Mouse (Mus musculus) thymus, postnatal 25 days (tissue): ENCODE results near the gene Usp30.

Source experiments
- DNase-seq: peaks from one replicate; pipeline ENCODE4 v3.0.0; 2022

Usp30 gene

DNA sequence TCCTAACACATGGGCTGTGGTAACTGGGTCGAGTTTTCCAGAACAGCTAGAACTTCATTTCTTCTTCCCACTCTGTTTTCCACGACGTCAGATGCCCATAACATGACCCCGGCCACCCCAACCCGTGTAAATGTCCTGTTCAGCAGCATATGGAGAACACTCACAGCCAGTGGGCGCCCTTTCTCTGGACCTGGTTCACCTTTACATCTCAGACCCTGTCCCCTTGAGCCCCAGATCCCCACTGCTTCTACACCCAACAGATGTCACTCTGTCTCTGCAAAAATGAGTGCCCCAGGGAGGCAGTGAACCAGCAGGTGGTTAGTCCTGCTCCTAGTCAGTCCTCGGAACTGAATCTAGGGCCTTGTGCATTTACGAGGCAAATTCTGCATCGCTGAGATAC, 2.7 kb downstream of the Usp30 start:
- DNase-seq = no peak

DNA sequence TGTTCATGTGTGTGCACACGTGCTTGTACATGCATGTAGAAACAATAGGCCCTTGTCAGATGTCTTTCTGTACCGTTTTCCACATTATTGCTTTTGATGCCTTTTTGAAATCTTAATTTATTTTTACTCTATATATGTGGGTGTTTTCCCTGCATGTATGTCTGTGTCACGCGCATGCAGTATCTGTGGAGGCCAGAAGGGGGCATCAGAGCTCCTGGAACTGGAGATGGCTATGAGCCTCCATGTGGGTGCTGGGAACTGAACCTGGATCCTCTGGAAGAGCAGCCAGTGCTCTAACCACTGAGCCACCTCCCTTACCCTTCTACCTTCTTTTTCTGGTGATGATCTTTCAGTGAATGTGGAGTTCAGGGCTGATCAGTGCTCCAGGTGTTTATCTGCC, 5.6 kb downstream of the Usp30 start:
- no peak for DNase-seq

DNA sequence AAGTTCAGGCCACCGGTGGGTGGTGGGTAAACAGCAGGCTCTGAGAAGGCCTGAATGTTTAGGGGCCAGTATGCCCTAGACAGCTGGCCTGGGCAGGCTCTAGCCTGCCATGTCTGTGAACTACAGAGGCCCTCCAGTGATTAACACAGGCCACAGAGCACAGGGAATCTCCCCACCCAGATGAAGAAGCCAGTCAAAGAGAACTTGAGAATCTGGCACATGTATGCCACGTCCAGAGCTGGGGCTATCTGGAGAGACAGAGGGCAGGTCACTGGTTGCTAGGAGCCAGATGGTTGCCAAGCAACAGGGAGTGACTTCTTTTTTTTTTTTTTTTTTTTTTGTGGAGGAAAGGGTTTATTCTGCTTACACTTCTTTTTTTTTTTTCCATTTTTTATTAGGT, 7.0 kb downstream of the Usp30 start:
- DNase-seq = no peak

DNA sequence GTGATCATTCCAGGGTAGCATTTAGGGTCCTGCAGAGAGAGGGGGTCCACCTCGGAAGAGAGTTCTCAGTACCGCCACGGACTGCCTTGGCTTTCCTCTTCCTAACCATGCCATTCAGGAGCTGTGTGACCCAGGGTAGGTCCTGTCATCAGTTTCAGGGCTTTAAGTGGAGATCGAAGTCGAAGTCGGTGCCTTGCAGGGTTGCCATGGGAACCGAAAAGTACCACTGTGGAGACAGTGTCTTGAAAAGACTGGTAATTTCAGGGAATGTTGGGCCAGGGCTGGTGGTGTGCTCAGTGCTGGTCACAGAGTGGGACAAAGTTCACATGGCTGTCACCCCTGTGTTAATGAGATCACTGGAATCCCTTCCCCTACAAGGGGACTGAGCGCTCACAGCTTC, 11.7 kb downstream of the Usp30 start:
- no peak for DNase-seq

DNA sequence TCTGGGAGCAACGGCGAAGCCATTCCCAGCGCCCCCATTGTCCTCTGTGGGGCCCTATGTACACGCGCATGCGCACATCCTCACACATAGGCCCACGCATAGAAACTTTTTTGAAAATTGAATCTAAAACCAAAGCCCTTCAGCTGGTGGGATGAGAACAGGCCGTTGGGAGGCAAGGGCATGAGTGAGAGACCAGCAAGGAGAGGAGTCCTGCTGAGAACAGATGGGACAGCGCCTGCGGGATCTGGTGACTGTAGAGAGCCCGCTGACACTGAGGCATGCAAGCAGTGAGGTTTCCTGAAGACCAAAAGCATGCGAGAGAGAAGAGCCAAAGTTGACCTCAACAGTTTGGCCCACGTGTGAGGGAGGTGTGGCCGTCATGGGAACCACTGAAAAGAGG, 20.2 kb downstream of the Usp30 start:
- DNase-seq = no peak

DNA sequence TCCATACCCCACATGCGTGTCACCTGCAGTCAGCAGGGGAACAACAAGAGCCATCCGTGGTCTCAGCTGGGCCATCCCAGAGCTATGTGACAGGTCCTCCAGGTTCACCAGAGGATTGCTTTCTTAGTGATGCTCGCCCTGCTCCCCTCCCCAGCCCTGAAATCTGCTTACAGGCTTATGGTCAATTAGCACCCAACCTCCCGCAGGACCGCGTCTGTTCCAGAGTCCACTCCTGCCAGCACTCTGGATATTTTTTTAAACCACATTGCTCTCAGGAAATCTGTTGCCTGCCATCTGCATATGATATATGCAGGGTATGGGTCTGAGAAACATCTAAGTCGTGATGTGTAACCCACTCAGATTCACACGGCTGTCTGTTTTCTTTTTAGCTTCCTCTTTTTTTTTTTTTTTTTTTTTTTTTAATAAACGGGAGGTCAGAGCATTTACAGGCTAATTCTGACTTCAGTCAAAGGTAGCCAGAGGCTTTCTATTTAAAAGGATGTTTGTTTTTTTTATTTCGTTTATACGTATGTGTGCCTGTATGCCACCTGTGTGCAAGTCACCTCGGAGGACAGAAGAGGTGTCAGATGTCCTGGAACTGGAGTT, 22.7 kb downstream of the Usp30 start:
- DNase-seq = no peak

DNA sequence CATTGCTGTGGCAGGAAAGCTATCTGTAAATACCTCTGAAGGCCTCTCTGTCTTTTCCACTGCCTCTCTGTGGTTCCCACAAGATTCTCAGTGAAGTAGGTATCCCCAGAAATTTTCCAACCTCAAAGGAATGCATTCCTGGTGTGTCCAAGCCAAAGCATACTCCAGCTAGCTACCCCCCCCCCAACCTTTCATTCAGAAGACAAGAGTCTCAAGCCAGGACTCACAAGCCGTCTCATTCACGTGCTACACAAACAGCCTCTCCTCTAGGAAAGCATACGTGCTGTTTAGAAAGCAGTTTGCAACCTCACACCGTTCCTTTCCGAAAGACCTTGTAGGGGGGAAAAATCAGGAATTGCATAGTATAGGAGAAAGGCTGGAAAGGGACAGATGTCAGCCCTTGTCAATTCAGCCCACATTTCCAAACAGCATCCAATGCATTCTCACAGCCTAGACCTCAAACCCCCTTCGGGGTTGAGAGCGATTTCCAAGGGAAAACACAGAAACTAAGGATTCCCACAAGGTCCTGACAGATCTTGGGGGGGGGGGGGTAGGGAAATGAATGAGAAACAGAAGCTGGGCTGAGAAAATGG, 25.3 kb downstream of the Usp30 start:
- DNase-seq = no peak

DNA sequence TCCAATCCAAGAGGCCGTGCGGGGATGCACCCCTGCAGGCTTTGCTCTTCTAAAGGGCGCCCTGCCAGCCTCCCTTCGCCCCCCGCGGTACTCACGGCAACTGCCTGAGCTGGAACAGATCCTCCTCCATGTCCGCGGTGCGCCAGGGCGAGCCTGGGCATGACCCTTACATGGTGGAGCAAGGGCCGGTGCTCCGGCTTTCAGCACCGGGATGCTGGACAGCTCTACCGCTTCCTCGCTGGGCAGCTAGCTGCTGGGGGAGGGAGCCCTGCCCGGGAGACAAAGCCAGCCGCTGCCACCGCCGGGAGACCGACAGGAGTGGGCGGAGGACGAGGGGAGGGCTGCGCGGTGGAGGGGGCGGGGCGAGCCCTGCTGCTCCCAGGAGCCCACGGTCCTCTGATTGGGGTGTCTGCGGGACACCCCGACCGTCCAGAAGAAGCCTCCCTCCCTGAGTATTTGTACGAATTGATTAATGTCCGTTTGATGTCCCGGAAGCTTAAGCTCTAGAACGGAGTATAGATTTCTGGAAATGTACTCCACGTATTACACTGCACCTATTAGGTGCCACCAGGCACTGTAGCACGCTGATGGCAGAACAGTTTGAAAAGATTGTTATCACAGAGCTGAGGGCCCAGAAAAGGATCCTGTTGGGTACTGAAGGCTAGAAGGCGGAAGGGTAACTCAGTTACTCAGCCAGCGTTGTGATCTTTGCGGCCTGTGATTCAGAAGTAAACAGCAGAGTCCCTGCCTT, 26.0 kb downstream of the Usp30 start, which contains the start of gene Svop:
Gene Svop, minus strand, starts transcription at position 514 of the 751 bp plus-strand sequence.
- peak; percentile 42 for DNase-seq

DNA sequence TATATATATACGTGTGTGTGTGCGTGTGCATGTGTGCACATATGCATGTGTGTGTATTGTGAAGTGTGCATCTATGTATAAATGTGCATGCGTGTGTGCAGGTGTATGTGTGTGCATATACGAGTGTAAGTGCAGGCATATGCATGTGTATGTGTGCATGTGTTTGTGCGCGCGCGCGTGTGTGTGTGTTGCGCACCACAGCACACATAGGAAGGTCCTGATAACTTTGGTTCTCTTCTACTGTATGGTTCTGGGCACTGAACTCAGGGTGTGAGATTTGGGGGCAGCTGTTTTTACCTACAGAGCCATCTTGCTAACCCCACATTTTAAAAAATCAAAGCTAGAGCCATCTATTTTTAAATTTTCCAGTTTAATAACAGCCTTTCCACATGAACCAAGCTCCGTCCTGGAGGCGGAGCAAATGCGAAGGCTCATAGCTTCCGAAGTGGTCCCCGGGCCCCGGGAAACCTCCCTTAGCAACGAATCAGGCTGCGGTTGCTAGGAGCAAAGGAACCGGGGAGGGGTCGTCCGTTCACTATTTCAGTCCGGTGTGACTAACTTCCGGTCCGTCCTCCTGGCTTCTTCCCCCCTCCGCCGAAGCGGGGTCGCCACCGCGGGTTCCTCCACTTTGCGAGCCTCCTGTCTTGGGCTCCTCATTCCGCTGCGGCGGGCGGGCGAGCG, 34.6 kb downstream of the Usp30 start:
- peak; percentile 95 for DNase-seq

DNA sequence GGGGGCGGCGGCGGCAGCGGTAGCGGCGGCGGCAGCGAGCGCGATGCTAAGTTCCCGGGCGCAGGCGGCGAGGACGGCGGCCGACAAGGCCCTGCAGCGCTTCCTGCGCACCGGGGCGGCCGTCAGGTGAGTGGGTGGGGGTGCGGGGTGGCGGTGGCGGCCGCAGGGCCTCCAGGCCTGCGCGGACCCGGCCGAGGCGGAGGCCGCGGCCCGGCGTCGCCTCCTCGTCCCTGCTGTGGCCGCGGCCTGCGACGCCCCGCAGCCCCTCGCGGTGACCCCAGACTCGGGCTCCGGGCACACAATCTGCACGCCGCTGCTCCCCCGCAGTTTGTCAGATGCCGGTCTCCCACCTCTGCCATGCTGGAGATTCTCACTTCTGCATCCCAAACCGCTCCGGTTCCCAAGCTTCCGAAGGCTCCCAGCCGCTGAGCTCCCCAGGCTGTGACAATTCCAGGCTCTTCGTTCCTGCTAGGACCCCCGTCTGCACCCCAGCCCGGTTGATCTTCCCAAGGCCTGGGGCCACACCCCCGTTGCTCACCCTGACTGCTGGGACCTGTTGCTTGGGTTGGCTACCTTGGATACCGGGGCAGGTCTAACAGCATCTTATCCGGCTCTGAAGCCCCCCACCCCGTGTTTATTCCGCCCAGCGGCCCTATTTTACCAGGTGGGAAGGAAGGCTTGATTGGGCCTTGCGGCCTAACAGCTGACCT, 35.3 kb downstream of the Usp30 start:
- DNase-seq = no peak

DNA sequence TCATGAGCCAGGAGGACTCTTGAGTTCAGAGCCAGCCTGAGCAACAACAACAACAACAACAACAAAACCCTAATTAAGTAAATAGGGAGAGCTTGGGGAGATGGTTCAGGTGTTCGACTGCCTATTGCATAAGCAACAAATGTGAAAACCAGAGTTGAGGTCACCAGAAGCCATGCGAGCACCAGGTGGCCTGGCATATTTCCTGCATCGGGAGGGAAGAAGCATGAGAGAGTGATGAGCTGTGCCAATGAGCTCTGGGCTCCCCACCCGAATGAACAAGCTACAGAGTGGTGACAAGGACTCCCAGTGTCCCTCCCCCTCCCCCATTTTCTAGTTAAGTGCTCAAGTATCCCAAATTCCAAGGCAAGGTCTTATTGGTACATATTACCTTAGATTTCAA, 36.6 kb downstream of the Usp30 start:
- DNase-seq = no peak

DNA sequence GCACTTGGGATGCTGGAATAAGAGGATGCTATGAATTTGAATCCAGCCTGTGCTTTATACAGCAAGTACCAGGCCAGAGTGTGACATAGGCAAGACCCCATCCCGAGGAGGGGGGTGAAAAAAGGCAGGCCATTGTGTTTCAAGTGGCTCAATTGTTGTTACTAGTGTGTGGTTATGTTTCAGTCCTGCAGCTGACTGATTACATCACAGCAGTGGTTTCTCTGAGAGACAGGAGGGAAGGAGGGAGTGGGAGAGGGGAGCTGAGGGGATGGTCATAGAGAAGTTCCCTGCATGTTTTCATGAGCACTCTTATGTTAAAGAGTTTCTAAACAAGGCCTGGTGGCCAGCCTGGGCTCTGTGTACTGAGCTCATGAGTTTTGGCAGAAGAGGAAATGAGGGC, 37.5 kb downstream of the Usp30 start:
- DNase-seq = no peak

DNA sequence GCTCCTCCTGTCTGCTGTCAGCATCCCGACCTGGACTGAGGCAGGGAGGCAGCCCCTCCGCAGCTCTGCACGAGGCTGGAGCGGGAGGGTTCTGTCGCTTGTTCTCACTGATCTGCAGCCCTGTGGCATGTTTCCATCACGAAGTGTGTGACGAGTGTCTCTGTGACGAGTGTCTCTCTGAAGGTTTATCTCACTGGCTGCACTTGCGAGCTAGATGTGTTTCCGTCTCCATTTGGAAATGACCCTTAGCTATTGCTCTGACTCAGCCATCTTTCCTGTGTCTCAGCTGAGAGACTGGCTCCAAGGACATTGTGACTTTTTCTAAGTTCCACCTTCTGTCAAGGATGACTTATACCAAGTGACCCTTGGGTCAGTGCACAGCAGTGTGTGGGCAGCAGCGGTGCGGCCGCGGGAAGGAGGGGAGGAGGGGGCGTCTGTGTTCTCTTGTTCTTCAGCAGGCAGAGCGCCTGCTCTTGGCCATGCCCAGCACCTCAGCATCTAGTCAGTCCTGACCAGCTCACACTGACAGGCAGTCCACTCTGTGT, 41.2 kb downstream of the Usp30 start:
- no peak for DNase-seq

DNA sequence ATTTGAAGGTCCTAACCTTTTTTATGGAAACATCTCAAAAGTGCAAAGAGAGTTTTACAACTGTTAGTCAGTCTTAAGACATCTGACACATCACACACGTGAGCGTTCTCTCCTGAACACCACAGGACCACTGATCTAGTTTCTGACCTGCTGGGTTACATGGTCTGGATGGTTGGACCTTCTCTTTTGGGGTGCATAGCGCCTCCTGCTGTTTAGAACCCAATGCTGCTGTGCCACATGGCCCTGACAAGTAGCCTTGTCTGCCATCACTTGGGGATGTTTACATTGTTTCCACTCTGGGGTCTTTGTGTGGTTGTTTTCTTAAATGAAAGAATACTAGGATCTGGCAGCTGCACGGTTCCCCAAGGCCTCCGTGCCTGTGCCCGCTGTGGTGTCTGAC, 48.1 kb downstream of the Usp30 start:
- DNase-seq = no peak

DNA sequence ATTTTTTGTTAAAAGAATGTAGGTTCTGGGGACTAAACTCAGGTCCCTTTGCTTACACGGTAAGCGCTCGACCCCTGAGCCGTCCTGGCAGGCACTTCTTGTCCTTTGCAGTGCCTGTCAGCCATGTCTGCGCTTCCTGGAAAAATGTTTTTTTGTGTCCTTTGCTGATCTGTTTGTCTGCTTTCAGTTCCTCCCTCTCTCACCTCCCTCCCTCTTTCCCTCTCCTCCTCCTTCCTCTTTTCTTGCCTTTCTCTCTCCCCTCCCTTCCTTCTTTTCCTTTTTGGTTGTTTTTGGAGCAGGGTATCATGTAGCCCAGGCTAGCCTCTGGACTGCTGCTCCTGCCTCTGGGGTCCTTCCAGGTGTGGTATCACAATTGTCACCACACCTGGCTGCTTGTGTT, 49.8 kb downstream of the Usp30 start:
- no peak for DNase-seq

DNA sequence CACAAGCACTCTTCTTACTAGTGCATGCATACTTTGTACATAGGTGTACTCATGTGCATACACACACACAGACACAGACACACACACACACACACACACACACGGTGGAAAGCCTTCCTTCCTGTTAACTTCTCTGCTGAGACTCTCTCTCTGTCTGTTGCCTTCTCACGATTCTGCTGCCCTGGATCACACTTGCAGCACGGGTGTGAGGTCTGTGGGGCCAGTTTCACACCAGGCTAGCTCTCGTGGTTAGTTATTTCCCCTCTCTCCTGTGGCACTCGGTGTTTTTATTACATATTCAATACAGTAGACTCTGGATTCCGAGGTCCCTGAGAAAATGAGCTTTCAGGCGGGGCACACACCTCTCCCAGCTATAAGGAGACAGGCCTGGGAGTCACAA, 51.3 kb downstream of the Usp30 start:
- DNase-seq = no peak

DNA sequence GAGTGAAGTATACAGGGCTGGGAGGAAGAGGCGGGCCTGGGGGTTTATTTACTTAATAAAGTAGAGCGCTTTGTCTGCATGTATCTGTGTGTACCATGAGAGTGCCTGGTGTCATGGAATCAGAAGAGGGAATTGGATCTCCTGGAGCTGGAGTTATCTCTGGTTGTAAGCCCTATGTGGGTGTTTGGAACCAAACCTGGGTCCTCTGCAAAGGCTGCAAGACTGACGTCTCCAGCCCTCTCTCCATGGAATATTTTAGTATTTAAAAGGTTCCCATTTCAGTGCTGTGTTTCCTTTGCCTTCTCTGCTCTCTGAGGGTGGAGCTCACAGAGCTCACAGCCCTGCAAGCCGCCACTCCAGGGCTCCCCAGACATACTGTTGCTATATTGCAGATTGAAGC, 54.5 kb downstream of the Usp30 start:
- no peak for DNase-seq

DNA sequence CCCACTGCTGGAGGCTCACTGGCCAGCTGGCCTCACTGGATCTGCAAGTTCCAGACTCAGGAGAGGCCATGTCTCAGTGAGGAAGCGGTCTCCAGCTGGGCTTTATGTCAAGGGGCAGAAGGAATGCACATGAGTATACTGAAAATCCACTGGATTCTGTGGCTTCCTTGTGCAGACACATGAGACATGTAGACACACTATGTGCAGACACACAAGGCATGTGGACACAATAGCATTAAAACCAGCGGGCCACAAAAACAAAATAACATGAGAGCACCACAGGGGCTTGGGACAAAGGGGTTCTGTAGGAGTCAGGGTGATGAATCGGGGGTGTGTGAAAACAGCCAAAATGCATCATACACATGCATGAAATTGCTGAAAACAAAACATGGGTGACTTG, 60.7 kb downstream of the Usp30 start:
- no peak for DNase-seq

DNA sequence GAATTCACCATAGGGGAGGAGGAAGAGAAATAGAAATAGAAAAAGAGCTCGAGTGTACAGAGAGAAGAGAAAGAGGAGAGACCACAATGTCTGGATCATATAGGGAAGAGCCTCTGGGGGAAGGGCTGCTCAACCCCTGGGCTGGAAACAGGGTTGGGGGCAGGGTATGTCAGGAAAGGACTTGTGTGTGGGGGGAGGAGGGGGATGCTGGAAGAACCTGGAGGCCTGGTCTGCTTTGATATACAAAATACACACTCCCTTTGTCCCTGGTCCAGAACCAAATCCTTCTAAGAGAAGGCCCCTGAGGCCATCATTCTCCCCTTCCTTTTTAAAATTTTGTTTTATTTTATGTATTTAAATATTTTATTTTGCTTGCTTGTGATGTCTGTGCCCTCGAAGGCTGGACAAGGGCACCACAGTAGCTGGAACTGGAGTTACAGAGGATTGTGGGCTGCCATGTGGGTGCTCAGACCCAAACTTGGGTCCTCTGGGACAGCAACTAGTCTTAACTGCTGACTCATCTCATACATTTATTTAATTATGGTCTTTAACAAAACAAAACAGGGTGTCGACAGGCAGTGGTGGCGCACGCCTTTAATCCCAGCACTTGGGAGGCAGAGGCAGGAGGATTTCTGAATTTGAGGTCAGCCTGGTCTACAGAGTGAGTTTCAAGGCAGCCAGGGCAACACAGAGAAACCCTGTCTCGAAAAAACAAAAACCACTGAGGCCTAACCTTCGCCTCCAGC, 61.4 kb downstream of the Usp30 start:
- DNase-seq = no peak

DNA sequence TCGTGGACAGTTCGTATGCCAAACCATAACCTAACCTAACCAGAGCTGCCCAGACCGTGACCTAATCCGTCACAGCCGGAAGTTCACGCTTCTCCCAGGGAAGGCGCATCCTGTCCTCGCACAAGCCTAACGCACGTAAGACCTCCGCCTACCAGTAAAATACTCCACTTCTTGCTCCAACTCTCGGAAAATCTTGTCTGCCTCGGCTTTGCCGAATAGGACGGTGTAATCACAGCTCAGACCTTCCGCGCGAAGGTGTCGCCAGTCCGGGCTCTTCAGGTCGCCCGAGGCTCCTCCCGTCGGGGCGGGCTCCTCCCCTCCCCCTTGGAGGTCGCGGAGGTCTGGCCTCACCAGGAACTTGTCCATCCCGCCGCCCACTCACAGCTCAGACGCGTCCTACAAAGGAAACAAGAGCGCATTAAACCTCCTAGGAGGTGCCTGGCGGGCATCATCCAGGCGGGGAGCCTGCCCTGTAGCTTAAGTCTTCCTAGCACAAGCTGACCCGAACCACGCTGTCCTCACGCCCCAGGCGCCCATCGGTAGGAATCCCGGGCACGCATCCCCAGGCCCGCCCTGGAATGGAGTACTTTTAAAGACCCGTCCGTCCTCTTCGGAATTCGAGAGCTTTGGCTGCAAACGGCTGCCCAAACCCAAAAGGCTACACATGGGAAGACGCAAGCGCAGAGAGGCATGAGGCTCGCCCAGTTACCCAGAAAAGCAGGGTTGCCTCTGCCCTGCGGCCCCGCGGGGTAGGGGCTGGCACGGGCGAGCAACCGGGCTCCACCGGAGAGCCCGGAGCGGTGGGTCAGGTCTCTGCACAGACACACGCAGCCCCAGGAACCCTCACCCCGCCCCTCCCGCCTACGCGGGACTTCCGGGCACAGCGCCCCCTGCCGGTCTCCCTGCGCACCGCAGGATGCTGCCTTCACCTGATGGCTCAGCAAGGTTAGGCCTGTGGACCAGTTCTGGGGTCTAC, 62.4 kb downstream of the Usp30 start, which contains the start of gene Alkbh2:
Gene Alkbh2, minus strand, starts transcription at position 845 of the 976 bp plus-strand sequence.
- DNase-seq = peak; percentile 90
